In genomic region chr9:75236416-75237308, GRCm38 (mm10) we compare ENCODE assay signal across 10 mouse cellular contexts. TPM values are rescaled to one million over a fixed set of nuclear protein-coding genes. Genes with fewer than 3 reads are reported as not detected.
DNase-seq lines count a peak whose midpoint lies in the region; ATAC-seq and TF ChIP-seq lines count a peak whose summit lies in the region.
"Had no signal": no experiment of that assay in that cellular context is flagged by ENCODE, and none has a peak within 500 bp of the region (broad histone marks: within the 10 kb centered on the region; RNA-seq: fewer than 3 reads in every experiment).

No protein-coding gene starts in this region.

- no peak overlapping the region for H3K9ac ChIP-seq in lung, postnatal 0 days (replicated peaks; ENCODE audit: low read depth)
- H3K9ac ChIP-seq: midbrain, embryonic 12.5 days had no signal

- H3K27ac ChIP-seq in lung, postnatal 0 days (ENCODE audit: low read length): peak overlapping the region; percentile 92
- H3K27ac ChIP-seq: midbrain, embryonic 12.5 days had no signal

- no peak for TF ChIP-seq CTCF in lung, postnatal 0 days (IDR thresholded peaks at IDR 0.05)

- H3K4me3 ChIP-seq in lung, postnatal 0 days (ENCODE audit: low read depth, low read length): no peak overlapping the region
- H3K4me3 ChIP-seq: midbrain, embryonic 12.5 days had no signal

- H3K9me3 ChIP-seq in lung, postnatal 0 days (ENCODE audit: low read length): no peaks in the 10 kb centered on the region
- H3K9me3 ChIP-seq: midbrain, embryonic 12.5 days had no signal

- H3K36me3 ChIP-seq in lung, postnatal 0 days (ENCODE audit: insufficient read depth, low read length): no peaks in the 10 kb centered on the region
- H3K36me3 ChIP-seq: midbrain, embryonic 12.5 days had no signal

- no peaks in the 10 kb centered on the region for H3K4me1 ChIP-seq in lung, postnatal 0 days (ENCODE audit: insufficient read depth, low read depth, low read length)

- TF ChIP-seq EP300 in lung, postnatal 0 days (IDR thresholded peaks at IDR 0.05): peak; percentile 97

- WGBS in lung, postnatal 0 days: 54% methylated on average over 12 of the region's 12 CpGs

- no peak overlapping the region; the same call in 1 of the 2 replicates for H3K4me2 ChIP-seq in lung, postnatal 0 days (replicated peaks; ENCODE audit: low read depth, low read length)
- H3K4me2 ChIP-seq: midbrain, embryonic 12.5 days had no signal

- 0 out of 2 replicates have a peak, but pooled peaks cover 4% of the 10 kb centered on the region for H3K27me3 ChIP-seq in lung, postnatal 0 days (replicated peaks; ENCODE audit: insufficient read depth, low read length)

- DNase-seq in gastrocnemius, adult 18-20 months (ENCODE audit: low spot score): peak; percentile 52
- no peak for DNase-seq in gastrocnemius, postnatal 10 days
- DNase-seq in 3T3-L1 (ENCODE audit: low read depth, low spot score): peak; percentile 96
- DNase-seq in fibroblast of lung, adult 2 months (ENCODE audit: low read depth): peak; percentile 93
- peak; percentile 95 for DNase-seq in lung, postnatal 0 days (ENCODE audit: low spot score)
- no peak for DNase-seq in natural killer cell, adult 2 months (ENCODE audit: low spot score in 2 of 2)
- DNase-seq in testis, postnatal 10 days (ENCODE audit: low spot score): no peak
- no peak for DNase-seq in ovary, postnatal 14 days (ENCODE audit: low spot score)
- DNase-seq: kidney, adult 8-10 months had no signal

- ATAC-seq in lung, postnatal 0 days: peak; percentile 85

RNA-seq across cellular contexts. Expression of gene Myo5c, which starts 4.8 kb away (rescaled TPM):
- total RNA-seq in gastrocnemius, adult 18-20 months (2021): 10 to 100 TPM in 1 of 2 experiments, 1 to 10 TPM in 1; 9.0 to 10.9 TPM
- 10 to 100 TPM in 1 of 2 experiments, 1 to 10 TPM in 1; 9.2 to 11.9 TPM for total RNA-seq in gastrocnemius, postnatal 10 days (2021)
- polyA plus RNA-seq in lung, postnatal 0 days (2015; fragmentation: Nextera tagmentation; extraction: Ambion mirVana): 35.0 and 39.2 TPM in 2 replicates

Comparison
In these comparisons a context has a peak if more than half of its experiments do, and no peak if none do; other contexts are left out.
1. DNase-seq: peak in gastrocnemius, adult 18-20 months (single experiment), 3T3-L1 (single experiment), fibroblast of lung, adult 2 months (single experiment) and lung, postnatal 0 days (single experiment); none in gastrocnemius, postnatal 10 days (single experiment), natural killer cell, adult 2 months (0 of 2), testis, postnatal 10 days (single experiment) and ovary, postnatal 14 days (single experiment).